Mouse (Mus musculus) c-Kit-negative CD71-positive TER-119-positive erythroid progenitor cells, embryonic 14.5 days (primary cell): ENCODE results near the gene Smg9.

ENCODE experiments used
- DNase-seq: peaks from one replicate; pipeline ENCODE4 v3.0.0-alpha.2; 2013; ENCODE audit warnings: low read depth, low spot score

Gene Smg9

GRCm38 (mm10) chr7:24399256-24400081, at the start of gene Smg9:
Gene Smg9, plus strand, starts transcription at chr7:24399619.
- peak; percentile 95 for DNase-seq

GRCm38 (mm10) chr7:24355646-24356045, 43.8 kb upstream of the Smg9 start:
- no peak for DNase-seq

- no peak for DNase-seq
Observed at GRCm38 (mm10) chr7:24356081-24356480, 43.3 kb upstream of the Smg9 start.

- DNase-seq = no peak
Observed at GRCm38 (mm10) chr7:24357899-24358298, 41.5 kb upstream of the Smg9 start.

- DNase-seq = no peak
Observed at GRCm38 (mm10) chr7:24359269-24359668, 40.1 kb upstream of the Smg9 start.

GRCm38 (mm10) chr7:24361001-24361400, 38.4 kb upstream of the Smg9 start:
- DNase-seq = no peak

- no peak for DNase-seq
Observed at GRCm38 (mm10) chr7:24363228-24363627, 36.2 kb upstream of the Smg9 start.

GRCm38 (mm10) chr7:24364827-24365226, 34.6 kb upstream of the Smg9 start:
- peak; percentile 92 for DNase-seq

- no peak for DNase-seq
Observed at GRCm38 (mm10) chr7:24365258-24366014, 34.0 kb upstream of the Smg9 start.

GRCm38 (mm10) chr7:24366716-24367632, 32.4 kb upstream of the Smg9 start:
- no peak for DNase-seq

GRCm38 (mm10) chr7:24368226-24368625, 31.2 kb upstream of the Smg9 start:
- no peak for DNase-seq

GRCm38 (mm10) chr7:24368946-24369345, 30.5 kb upstream of the Smg9 start:
- no peak for DNase-seq

GRCm38 (mm10) chr7:24369731-24370541, 29.5 kb upstream of the Smg9 start, which contains the start of gene Kcnn4:
Gene Kcnn4, plus strand, starts transcription at chr7:24370263.
- no peak for DNase-seq

GRCm38 (mm10) chr7:24371012-24371808, 28.2 kb upstream of the Smg9 start:
- DNase-seq = peak; percentile 84

GRCm38 (mm10) chr7:24371809-24372145, 27.6 kb upstream of the Smg9 start:
- DNase-seq = no peak

GRCm38 (mm10) chr7:24372300-24372699, 27.1 kb upstream of the Smg9 start:
- no peak for DNase-seq

- no peak for DNase-seq
Observed at GRCm38 (mm10) chr7:24372786-24373185, 26.6 kb upstream of the Smg9 start.

- DNase-seq = no peak
Observed at GRCm38 (mm10) chr7:24373538-24374379, 25.7 kb upstream of the Smg9 start.

GRCm38 (mm10) chr7:24376456-24376855, 23.0 kb upstream of the Smg9 start:
- no peak for DNase-seq
